Mouse (Mus musculus) mesoderm, embryonic 11.5 days (tissue): Measurements from ENCODE around the gene Dlx6.
A peak's percentile ranks its signal among the peaks of the same experiment; 100 is the strongest.

Experiments used
- DNase-seq: peaks from one replicate; pipeline ENCODE4 v3.0.0-alpha.2; 2012; ENCODE audit warnings: low read depth, low spot score

Dlx6 gene

DNA sequence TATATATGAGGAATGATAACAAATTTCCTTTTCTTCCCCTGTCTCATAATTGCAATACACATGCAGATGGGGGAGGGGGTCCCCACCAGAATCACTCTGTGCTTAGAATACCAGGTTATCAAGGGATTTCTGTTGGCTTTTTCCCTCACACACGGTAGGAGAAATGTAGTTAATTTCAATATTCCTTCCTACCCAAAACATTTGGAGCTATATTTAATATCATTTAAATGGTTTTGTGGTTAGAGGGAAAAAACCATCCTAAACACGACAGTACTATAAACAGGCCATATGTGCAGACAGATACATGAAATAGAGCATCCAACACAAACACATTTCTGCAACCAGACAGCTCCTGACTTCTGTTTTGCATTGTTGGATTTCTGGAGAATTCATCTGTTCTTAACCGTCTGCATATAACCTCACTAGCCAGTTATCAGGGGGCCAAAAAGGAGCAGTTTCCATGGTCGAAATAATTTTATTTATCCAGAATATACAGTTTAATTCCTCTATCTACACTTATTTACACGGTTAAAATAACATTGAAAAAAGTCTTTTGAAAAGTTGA, 14.3 kb downstream of the Dlx6 start:
- no peak for DNase-seq

DNA sequence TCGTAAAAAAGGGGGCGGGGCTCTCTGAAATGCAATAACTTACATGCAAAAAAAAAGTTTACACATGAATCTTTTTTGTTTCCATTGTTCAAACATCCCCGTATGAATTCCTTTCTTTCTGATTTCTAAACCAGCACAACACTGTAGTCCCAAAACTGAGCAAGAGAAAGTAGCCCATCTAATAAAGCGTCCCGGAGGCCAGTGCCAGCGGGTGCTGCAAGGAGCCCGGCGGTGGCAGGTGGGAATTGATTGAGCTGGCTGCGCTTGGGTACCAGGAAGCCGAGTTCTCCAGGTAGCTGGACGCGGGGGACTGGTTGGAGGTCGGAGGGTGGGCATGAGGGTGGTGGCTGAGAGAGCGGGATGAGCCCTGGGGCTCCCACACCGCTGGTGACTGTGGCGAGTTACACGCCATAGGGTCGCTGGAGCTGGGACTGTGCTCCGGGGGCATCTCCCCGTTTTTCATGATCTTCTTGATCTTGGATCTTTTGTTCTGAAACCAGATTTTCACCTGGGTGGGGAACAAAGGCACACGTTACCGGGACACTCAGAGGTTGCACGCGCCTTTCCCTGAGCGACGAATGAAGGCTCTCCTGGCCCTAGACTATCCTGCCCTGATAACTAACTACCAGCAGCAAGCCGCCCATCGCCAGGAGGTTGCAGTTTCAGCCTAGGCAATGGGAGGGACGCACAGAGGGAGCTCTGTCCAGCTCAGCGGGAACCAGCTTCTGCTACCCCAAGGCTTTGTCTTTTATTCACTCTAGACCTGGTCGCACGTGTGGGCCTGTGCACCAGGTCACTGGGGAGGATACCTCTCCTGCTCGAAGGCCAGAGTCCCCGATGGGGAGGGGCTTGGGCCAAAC, 15.1 kb downstream of the Dlx6 start:
- DNase-seq: peak; percentile 31

DNA sequence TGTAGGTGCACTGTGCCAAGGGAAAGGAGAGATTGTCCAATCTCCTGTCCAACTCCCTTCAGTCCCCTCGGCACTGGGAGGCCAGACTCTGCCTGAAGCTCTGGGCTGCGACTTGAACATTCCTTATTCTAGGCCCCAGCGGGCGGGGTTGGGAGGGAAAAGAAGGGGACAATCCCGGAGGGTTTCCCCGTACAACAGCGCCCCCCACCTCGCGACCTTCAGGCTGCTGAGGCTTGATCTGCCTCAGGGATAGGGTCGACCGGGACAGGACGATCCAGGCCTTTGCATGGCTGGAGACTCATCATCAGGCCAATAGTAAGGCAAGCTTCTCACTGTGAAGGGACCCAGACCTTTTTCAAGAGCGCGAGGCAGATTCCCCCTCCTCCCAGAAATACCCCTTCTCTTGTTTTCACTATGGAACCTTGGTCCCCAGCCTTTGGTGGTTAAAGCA, 15.7 kb downstream of the Dlx6 start:
- peak; percentile 51 for DNase-seq

DNA sequence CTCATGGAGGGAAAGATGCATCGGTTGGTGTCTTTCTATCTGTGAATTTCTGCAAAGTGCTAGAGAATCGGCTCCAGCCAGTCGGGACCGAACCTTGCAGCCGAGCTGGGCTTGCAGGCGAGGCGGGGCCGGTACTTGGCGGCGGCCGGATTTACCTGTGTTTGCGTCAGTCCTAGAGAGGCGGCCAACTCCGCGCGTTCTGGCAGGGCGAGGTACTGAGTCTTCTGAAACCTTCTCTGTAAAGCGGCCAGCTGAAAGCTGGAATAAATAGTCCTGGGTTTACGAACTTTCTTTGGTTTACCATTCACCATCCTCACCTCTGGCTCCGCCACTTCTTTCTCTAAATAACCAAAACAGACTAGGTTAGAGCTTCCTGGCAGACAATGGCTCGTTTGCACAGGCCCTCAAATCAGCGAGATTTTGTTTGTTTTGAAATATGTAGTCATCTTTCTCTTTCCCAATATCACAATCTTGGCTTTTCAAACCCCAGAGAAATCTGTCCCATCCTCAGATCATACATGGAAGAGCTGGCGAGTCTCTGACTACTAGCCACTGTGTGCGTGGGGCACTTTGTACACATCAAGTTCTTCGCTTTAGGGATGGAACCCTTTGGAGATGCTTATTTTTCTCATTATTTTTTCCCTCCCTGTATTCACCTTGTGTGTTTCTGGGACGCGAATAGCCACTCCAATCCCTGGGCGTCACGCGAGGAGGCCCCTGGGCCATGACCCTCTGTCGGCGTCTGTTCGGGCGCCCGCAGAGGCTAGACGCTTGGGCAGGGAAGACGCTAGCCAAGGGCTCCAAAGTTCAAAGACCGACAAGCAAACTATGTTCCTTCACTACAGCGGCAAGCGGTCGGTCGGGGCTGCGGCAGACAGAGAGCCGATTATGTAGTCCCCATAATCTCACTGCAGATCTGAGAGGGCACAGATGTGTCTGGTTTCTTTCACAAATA, 16.5 kb downstream of the Dlx6 start:
- peak; percentile 26 for DNase-seq

DNA sequence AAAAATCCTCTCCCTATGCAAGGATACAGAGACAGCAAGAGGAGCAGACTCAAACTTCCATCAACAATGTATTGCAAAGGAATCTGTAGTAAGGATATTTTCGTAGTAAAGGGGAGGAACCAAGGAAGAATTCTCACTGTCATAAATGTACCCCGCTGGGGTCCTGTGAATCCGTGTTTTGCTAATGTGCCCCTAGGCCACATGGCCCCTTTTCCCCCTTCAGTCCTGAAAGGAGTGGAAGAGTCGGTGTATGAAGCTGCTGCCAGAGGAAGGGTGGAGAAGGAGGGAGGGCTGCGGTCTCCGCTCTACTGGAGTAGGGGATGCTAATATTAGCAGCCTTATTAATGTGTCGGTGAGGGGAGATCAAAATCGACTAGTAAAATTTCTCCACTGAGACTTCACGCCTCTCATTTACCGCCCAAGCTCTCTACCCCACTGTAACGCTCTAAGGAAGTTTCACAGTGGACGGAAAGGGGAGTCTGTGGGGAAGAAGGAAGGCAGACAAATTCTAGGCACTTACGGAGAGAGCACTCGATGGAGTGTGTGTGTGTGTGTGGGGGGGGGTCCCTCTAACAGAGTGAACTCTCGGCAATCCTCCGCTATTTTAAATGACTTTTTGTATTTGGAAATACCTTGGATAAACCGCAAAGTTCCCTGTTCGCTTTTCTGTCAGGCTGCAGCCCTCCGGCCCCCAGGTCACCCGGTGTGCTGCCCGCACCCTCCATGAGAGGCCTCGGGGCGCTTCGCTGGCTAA, 17.4 kb downstream of the Dlx6 start:
- peak; percentile 36 for DNase-seq

DNA sequence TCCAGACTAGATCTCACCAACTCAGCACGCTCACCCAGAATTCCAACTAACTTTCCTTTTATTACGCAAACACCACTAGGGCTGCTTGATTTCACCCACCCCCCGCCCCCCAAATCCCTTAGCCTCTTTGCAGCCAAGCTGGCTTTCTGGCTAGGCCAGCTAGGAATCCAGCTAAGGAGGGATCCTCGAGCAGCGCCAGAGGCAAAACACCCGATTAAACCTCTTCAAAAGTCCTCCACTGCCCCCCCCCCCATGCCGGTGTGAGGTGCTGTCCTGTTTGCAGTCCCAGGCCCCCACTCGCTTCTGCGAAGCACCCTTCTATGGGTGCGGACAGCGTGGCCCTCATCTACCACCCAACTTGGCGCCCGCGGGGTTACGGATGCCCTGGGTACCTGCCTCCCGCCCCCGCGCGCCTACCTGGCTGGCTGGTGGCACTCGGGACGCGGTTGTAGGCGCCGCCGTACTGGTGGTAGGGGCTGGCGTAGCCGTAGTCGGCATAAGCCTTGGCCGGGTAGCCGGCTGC, 18.0 kb downstream of the Dlx6 start:
- peak; percentile 10 for DNase-seq

DNA sequence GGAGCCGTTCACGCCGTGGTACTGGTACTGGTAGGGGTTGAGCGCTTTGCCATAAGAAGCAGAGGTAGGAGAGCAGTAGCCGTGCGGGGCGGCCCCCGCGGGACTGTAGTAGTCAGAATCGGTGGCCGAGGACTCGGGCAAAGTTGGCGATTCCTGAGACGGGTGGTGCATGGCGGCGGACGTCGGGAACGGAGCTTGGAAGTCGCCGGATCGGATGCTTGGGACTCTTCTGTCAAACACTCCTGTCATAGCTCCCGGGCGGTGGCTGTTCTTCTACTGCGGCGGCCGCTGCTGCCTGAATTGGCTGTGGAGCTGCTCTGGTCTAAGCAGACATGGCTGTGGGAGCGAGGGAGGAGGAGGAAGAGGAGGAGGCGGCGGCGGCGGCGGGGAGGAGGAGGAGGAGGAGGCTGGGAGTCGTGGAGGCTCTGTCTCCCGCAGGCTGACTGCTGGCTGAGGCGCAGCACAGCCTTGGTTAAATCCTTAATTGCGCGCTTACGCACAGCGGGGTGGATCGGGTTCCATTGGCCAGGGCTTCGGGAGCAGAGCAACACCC, 18.6 kb downstream of the Dlx6 start, which contains the start of gene Dlx5:
Gene Dlx5, minus strand, starts transcription at position 448 of the 553 bp plus-strand sequence.
- DNase-seq: peak; percentile 49

DNA sequence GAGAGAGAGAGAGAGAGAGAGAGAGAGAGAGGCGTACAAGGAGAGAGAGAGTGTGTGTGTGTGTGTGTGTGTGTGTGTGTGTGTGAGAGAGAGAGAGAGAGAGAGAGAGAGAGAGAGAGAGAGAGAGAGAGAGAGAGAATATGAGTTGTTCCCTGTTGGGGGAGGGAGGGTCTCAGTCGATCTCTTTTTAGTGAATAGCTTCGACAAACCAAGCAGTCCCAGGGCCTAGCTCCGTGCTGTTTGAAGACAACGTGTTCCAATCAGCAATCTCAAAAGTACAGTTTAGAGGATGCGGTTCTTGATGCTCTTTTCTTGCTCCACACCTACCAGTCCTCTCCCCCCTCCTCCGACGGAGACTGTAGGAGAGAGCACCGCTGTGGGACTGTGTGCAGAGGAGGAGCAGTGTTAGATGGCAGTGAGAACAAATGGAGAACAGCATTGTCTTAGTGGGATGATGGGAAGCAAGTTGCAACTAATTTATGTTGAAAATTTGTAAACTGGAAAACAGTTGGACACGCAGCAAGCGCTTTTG, 19.2 kb downstream of the Dlx6 start:
- DNase-seq: peak; percentile 5

DNA sequence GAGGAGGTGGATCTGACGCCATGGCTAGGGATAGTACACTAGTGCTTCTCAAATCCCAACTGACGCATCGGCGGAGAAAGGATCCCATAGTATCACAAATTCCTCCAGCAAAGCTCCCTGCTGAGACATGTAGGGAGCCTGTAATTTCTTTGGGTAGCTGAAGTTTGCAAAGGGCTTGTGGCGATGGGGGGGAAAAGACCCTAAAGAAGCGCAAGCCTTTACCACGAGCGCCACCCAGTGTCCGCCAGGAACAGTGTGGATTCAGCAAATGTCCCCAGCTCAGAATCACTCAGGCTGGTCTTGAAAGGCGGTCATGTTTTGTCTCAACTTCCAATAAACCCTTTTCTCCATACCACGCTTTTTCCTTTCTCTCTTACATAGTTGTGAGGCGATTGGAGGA, 21.8 kb downstream of the Dlx6 start:
- peak; percentile 84 for DNase-seq

DNA sequence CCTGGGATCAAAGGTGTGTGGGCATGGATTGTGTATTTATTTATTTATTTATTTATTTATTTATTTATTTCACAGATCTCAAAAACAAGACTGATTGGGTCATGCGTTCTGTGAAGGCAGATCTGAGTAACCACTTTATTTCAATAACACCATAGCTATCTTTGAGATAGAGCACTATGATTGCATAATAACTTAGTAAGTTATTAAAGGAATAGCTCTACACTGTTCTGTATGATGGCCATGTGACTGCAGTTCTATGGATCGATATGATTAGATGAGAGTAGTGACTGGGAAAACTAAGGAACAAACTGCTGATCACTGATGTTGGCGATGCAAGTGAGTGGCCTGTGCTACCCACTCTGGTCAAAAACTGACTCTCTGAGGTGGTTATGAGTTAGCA, 23.1 kb downstream of the Dlx6 start:
- DNase-seq: no peak

DNA sequence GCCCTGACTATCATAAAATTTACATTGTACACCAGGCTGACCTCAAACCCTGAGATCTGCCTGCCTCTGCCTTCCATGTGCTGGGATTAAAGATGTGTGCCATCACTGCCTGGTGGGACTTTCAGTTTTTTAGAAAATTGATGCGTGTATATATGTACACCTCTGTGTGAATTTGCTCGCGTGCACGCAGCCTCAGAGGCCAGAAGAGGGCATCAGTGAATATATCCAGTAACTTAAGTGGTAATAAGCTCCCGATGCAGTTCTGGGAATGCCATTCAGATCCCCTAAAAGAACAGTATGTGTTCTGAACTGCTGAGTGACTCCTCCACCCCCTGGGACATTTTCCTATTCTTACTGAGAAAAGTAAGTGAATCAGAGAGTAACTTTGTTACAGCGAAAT, 26.9 kb downstream of the Dlx6 start:
- DNase-seq: no peak

DNA sequence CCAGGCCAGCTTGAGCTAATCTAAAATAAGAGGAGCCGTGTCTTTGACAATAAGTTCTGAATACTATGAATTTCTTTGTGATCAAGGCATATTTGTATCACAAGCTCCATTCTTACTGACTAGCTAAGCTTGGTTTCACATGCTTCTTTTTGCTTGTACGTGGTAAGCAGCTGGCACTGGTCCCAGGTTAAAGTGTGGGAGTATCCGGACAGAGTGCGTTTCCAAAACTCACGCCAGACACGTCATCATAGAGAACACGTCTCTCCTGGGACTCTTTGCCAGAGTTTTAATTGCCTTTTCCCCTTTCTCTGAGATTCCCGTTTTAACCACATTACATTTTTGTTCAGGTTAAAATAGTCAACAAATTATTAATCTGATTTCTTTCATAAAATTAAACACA, 46.5 kb downstream of the Dlx6 start:
- DNase-seq: no peak

DNA sequence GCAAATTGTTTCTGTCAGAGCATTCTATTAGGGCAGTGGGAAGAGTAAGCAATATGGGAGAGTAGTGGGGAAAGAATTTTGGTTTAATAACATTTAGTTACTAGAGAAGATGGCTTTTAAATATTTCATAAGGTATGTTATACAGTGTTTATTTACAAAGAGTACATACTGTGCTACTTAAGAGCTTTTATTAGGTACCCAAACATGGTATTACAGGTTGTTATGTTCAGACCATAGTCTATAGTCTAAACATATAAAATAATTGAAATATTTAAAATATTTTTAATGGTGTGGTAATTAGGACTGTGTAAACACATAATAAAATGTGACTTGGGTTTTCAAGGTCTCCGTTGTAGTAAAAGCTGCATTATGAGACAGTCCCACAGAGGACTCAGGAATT, 51.2 kb downstream of the Dlx6 start:
- DNase-seq: no peak

DNA sequence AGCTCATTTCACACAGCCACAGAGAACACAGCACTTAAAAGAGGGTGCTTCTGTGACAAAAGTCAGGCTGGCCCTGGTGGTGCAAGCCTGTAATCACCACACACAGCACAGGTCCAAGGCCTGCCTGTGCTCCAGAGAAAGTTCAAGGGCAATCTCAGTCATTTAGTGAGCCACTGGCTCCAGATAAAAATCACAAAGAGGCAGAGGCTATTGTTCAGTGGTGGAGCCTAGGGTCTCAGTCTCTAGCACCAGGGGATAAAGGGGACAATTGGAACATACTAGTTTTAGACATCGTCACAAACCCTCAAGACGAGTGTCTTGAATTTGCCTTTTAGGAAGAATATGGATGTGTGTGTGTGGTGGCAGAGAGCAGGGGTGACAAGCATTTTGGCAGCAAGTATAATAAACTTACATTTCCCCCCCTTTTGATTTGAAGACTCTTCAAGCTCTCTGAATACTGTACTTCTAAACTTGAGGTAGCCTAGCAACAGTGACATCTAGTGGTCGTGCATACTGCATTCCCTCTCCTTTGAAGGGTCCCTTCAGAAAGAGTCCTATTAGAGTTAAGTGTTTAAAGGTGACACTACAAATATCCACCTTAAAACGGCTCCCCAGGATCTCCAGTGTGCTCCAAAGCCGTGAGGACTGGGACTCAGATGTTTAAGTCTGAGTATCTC, 51.9 kb downstream of the Dlx6 start:
- peak; percentile 71 for DNase-seq

DNA sequence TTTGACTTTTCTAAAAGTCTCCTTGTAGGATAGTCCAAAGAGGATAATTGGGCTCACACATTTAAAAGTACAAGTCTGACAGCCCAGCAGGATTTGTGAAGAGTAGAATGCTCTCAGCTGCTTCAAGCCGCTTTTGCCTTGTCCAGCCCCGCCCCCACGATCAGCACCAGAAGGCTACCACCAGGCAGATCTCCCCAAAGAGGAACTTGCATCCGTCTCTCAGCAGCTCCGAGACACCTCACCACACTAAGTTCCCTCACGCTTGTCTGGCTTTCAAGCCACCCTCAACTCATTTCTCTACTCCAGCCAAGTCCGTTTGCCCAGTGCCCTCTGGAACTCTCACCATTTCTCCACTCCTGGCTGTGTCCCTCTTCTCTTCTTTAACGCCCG, 52.4 kb downstream of the Dlx6 start:
- DNase-seq: no peak

DNA sequence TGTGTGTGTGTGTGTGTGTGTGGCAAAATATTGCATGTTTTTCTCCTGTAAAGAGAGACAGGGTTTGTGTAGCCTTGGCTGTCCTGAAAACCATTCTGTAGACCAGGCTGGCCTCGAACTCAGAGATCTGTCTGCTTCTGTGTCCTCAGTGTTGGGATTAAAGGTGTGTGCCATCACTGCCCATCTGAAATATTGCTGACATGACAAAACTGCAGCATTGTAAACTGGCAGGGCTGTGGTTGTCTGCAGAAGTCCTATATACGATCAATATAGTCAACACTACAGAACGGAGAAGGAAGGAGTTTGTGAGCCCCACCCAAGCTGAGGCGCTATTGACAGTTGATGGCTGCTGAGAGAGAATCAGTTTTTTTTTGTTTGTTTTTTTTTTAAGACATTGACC, 54.2 kb downstream of the Dlx6 start:
- DNase-seq: no peak
